Mouse (Mus musculus) erythroblast, embryonic 14.5 days (primary cell): ENCODE measurements around the gene Tuba1a.

Experiments
- GATA1 ChIP-seq: IDR thresholded peaks from 2 replicates; pipeline ENCODE4 v1.6.1; 2012; ENCODE audit warnings: low read length, inconsistent platforms, mixed read lengths
- TAL1 ChIP-seq: IDR thresholded peaks from 3 replicates; pipeline ENCODE4 v1.6.1; 2012; ENCODE audit warnings: low read length, inconsistent platforms, mixed read lengths

DNA sequence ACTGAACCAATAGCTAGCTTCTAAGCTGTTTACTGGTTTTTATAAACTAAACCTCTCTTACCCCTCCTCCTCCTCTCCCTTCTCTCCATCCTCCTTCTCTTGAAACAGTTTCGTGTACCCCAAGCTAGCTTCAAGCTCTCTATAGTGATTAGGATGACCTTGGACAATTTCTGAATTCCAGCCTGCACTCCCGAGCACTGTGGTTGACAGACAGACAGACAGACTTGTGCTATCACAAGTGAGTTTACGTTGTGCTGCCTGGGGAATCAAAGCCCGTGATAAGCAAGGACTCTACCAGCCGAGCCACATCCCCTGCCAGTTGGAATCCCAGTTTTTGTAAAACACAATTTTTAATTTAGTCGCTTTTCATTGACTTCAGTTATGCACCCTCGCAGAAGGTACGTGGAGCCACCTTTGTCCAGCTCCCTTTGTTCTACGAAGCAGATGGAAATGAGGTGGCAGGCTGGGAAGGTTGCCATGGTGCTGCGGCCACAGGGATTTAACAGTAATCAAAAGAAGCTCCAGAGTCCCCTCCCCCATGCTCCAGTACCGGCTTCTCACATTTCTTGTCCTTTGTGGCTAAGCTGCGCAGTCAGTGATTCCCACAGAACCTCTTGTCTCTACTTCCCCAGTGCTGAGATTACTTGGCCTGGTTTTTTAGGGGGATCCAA is 15.3 kb upstream of the Tuba1a start:
- no peak for TF ChIP-seq GATA1
- no peak for TF ChIP-seq TAL1
